Mouse (Mus musculus) forebrain, embryonic 13.5 days (tissue): Measurements from ENCODE around the gene Fus. TPM values are rescaled to one million over a fixed set of nuclear protein-coding genes. Genes with fewer than 3 reads are reported as not detected.
"Not testable (repeated sequence)": the region's sequence is repeated elsewhere in the genome, so short reads cannot be mapped to it uniquely, and the experiment has no call there.

ENCODE experiments used
- ATAC-seq: fragments of 200-750 bp; cut with Nextera tagmentation; 2 replicates; pipeline ENCODE4 v1.8.0; 2017
- H3K27ac ChIP-seq: fragments of 300-500 bp; sonication (generic); 2 replicates; pipeline ENCODE4 v1.5.1; 2015; ENCODE audit warnings: inconsistent platforms, mild to moderate bottlenecking, moderate library complexity
- H3K27me3 ChIP-seq: fragments of 300-500 bp; sonication (generic); 2 replicates; pipeline ENCODE4 v1.6.1; 2015; ENCODE audit warnings: mild to moderate bottlenecking, inconsistent platforms
- H3K36me3 ChIP-seq: fragments of 300-500 bp; sonication (generic); 2 replicates; pipeline ENCODE4 v1.6.1; 2015; ENCODE audit warnings: mild to moderate bottlenecking, inconsistent platforms; ENCODE audit not compliant: poor library complexity, severe bottlenecking
- H3K4me1 ChIP-seq: fragments of 300-500 bp; sonication (generic); 2 replicates; pipeline ENCODE4 v1.6.1; 2015; ENCODE audit warnings: inconsistent platforms
- H3K4me2 ChIP-seq: fragments of 300-500 bp; sonication (generic); 2 replicates; pipeline ENCODE4 v1.6.1; 2015; ENCODE audit warnings: inconsistent platforms, mild to moderate bottlenecking, moderate library complexity
- H3K4me3 ChIP-seq: fragments of 300-500 bp; sonication (generic); 2 replicates; pipeline ENCODE4 v1.5.1; 2015; ENCODE audit warnings: mild to moderate bottlenecking, inconsistent platforms
- H3K9ac ChIP-seq: fragments of 300-500 bp; sonication (generic); 2 replicates; pipeline ENCODE4 v1.6.1; 2015; ENCODE audit warnings: mild to moderate bottlenecking, inconsistent platforms
- H3K9me3 ChIP-seq: fragments of 300-500 bp; sonication (generic); replicated peaks from 2 replicates; pipeline ENCODE4 v1.6.1; 2016; ENCODE audit warnings: inconsistent platforms
- WGBS: fragments of 180-500 bp; shearing (Covaris S2); methylation state at CpG from one replicate; pipeline ENCODE4 v1.1.7; 2015; 5-methylcytosine and 5-hydroxymethylcytosine counted together
- polyA plus RNA-seq: library from polyadenylated mRNA; unstranded; fragments of >200 nt; fragmentation: Nextera tagmentation; extraction: Ambion mirVana; gene quantifications from 2 replicates; pipeline ENCODE4 v1.2.1, GENCODE M21; 2015

Fus gene
- polyA plus RNA-seq, 1 experiment from 2014 or later: 452 TPM

- Histone ChIP-seq H3K27me3 (no peaks in the 10 kb centered on the region), H3K4me2 (no peak overlapping the region), H3K9ac (no peak overlapping the region), H3K36me3 (no peaks in the 10 kb centered on the region), H3K4me1 (no peaks in the 10 kb centered on the region), H3K4me3 (no peak overlapping the region), H3K27ac (no peak overlapping the region), H3K9me3 (no peaks in the 10 kb centered on the region)
- no peak for ATAC-seq
- WGBS: 93% methylated on average over 13 of the region's 13 CpGs
Measured at GRCm38 (mm10) chr7:128013116-128013515, 45.9 kb downstream of the Fus start.

GRCm38 (mm10) chr7:128016134-128016533 lies 48.9 kb downstream of the Fus start:
- WGBS: 84% methylated on average over 5 of the region's 5 CpGs
- not testable (repeated sequence) for H3K27ac ChIP-seq

GRCm38 (mm10) chr7:128016650-128017049 lies 49.4 kb downstream of the Fus start:
- no peaks in the 10 kb centered on the region for H3K4me1 ChIP-seq
- no peak overlapping the region for H3K4me2 ChIP-seq
- H3K4me3 ChIP-seq: no peak overlapping the region
- H3K9ac ChIP-seq: no peak overlapping the region
- H3K9me3 ChIP-seq: no peaks in the 10 kb centered on the region
- no peak overlapping the region for H3K27ac ChIP-seq
- no peak for ATAC-seq
- no peaks in the 10 kb centered on the region for H3K27me3 ChIP-seq
- no peaks in the 10 kb centered on the region for H3K36me3 ChIP-seq
- 92% methylated on average over 6 of the region's 6 CpGs for WGBS

More at GRCm38 (mm10) chr7:128016134-128016533, 48.9 kb downstream of the Fus start:
- not testable (repeated sequence) for H3K4me2 ChIP-seq, H3K36me3 ChIP-seq, H3K4me1 ChIP-seq, H3K27me3 ChIP-seq, H3K4me3 ChIP-seq, ATAC-seq, H3K9ac ChIP-seq, H3K9me3 ChIP-seq

- H3K4me2 ChIP-seq: no peak overlapping the region
- H3K36me3 ChIP-seq: no peaks in the 10 kb centered on the region
- 85% methylated on average over 3 of the region's 3 CpGs for WGBS
- ATAC-seq: no peak
- H3K4me1 ChIP-seq: no peaks in the 10 kb centered on the region
- no peak overlapping the region for H3K27ac ChIP-seq
- no peak overlapping the region for H3K4me3 ChIP-seq
- H3K27me3 ChIP-seq: no peaks in the 10 kb centered on the region
- no peaks in the 10 kb centered on the region for H3K9me3 ChIP-seq
- no peak overlapping the region for H3K9ac ChIP-seq
Measured at GRCm38 (mm10) chr7:128018275-128018674, 51.0 kb downstream of the Fus start.

- Histone ChIP-seq H3K4me1 (no peaks in the 10 kb centered on the region), H3K9ac (no peak overlapping the region), H3K36me3 (no peaks in the 10 kb centered on the region), H3K4me2 (no peak overlapping the region), H3K27ac (no peak overlapping the region), H3K27me3 (no peaks in the 10 kb centered on the region), H3K9me3 (no peaks in the 10 kb centered on the region), H3K4me3 (no peak overlapping the region)
- no peak for ATAC-seq
- 86% methylated on average over 2 of the region's 2 CpGs for WGBS
Measured at GRCm38 (mm10) chr7:128019187-128019586, 51.9 kb downstream of the Fus start.

GRCm38 (mm10) chr7:128022974-128023373 lies 55.7 kb downstream of the Fus start:
- Histone ChIP-seq H3K4me3 (no peak overlapping the region), H3K4me1 (no peaks in the 10 kb centered on the region), H3K36me3 (no peaks in the 10 kb centered on the region), H3K9ac (no peak overlapping the region), H3K27me3 (no peaks in the 10 kb centered on the region), H3K4me2 (no peak overlapping the region), H3K27ac (no peak overlapping the region), H3K9me3 (no peaks in the 10 kb centered on the region)
- WGBS: 59% methylated on average over 8 of the region's 8 CpGs
- ATAC-seq: no peak

GRCm38 (mm10) chr7:128023565-128023964 lies 56.3 kb downstream of the Fus start:
- H3K27ac ChIP-seq: no peak overlapping the region
- H3K4me1 ChIP-seq: no peaks in the 10 kb centered on the region
- WGBS: 94% methylated on average over 4 of the region's 4 CpGs
- no peak for ATAC-seq
- no peaks in the 10 kb centered on the region for H3K9me3 ChIP-seq
- H3K27me3 ChIP-seq: no peaks in the 10 kb centered on the region
- H3K4me3 ChIP-seq: no peak overlapping the region
- no peak overlapping the region for H3K9ac ChIP-seq
- no peaks in the 10 kb centered on the region for H3K36me3 ChIP-seq
- no peak overlapping the region for H3K4me2 ChIP-seq

GRCm38 (mm10) chr7:128024364-128024763 lies 57.1 kb downstream of the Fus start:
- H3K27me3 ChIP-seq: no peaks in the 10 kb centered on the region
- H3K27ac ChIP-seq: no peak overlapping the region
- H3K36me3 ChIP-seq: no peaks in the 10 kb centered on the region
- H3K4me1 ChIP-seq: no peaks in the 10 kb centered on the region
- H3K4me3 ChIP-seq: no peak overlapping the region
- H3K4me2 ChIP-seq: no peak overlapping the region
- WGBS: 94% methylated on average over 9 of the region's 9 CpGs
- H3K9me3 ChIP-seq: no peaks in the 10 kb centered on the region
- H3K9ac ChIP-seq: no peak overlapping the region
- no peak for ATAC-seq

- Histone ChIP-seq H3K9me3 (no peaks in the 10 kb centered on the region), H3K4me3 (no peak overlapping the region), H3K27me3 (no peaks in the 10 kb centered on the region), H3K27ac (no peak overlapping the region), H3K9ac (no peak overlapping the region), H3K4me2 (no peak overlapping the region), H3K36me3 (no peaks in the 10 kb centered on the region), H3K4me1 (no peaks in the 10 kb centered on the region)
- ATAC-seq: no peak
- WGBS: 89% methylated on average over 4 of the region's 4 CpGs
Measured at GRCm38 (mm10) chr7:128024932-128025331, 57.7 kb downstream of the Fus start.

GRCm38 (mm10) chr7:128025381-128025780 lies 58.1 kb downstream of the Fus start:
- no peak for ATAC-seq
- no peaks in the 10 kb centered on the region for H3K36me3 ChIP-seq
- no peaks in the 10 kb centered on the region for H3K4me1 ChIP-seq
- no peak overlapping the region for H3K9ac ChIP-seq
- no peak overlapping the region for H3K4me3 ChIP-seq
- H3K27ac ChIP-seq: no peak overlapping the region
- H3K9me3 ChIP-seq: no peaks in the 10 kb centered on the region
- WGBS: 80% methylated on average over 4 of the region's 4 CpGs
- no peak overlapping the region for H3K4me2 ChIP-seq
- H3K27me3 ChIP-seq: no peaks in the 10 kb centered on the region

GRCm38 (mm10) chr7:128031403-128031976 lies 64.2 kb downstream of the Fus start:
- Histone ChIP-seq H3K27me3 (no peaks in the 10 kb centered on the region), H3K4me2 (no peak overlapping the region), H3K4me1 (no peaks in the 10 kb centered on the region), H3K9me3 (no peaks in the 10 kb centered on the region), H3K4me3 (no peak overlapping the region), H3K9ac (no peak overlapping the region), H3K36me3 (no peaks in the 10 kb centered on the region), H3K27ac (no peak overlapping the region)
- 39% methylated on average over 9 of the region's 9 CpGs for WGBS
- ATAC-seq: no peak

- no peak overlapping the region for H3K9ac ChIP-seq
- no peak for ATAC-seq
- H3K9me3 ChIP-seq: no peaks in the 10 kb centered on the region
- no peak overlapping the region for H3K27ac ChIP-seq
- H3K27me3 ChIP-seq: no peaks in the 10 kb centered on the region
- no peak overlapping the region for H3K4me3 ChIP-seq
- H3K4me1 ChIP-seq: no peaks in the 10 kb centered on the region
- H3K36me3 ChIP-seq: no peaks in the 10 kb centered on the region
- H3K4me2 ChIP-seq: no peak overlapping the region
- WGBS: 90% methylated on average over 5 of the region's 5 CpGs
Measured at GRCm38 (mm10) chr7:128032290-128032988, 65.2 kb downstream of the Fus start.

- Histone ChIP-seq H3K27ac (no peak overlapping the region), H3K36me3 (no peaks in the 10 kb centered on the region), H3K27me3 (no peaks in the 10 kb centered on the region), H3K9ac (no peak overlapping the region), H3K4me2 (no peak overlapping the region), H3K4me3 (no peak overlapping the region), H3K9me3 (no peaks in the 10 kb centered on the region), H3K4me1 (no peaks in the 10 kb centered on the region)
- ATAC-seq: no peak
- 96% methylated on average over 3 of the region's 3 CpGs for WGBS
Measured at GRCm38 (mm10) chr7:128032989-128033293, 65.7 kb downstream of the Fus start.
